Mouse (Mus musculus): ENCODE data around the gene Chdh.

Gene Chdh

GRCm38 (mm10) chr14:30011886-30012560 is 3.2 kb downstream of the Chdh start:
- no peak for DNase-seq (ENCODE audit: low read depth, low spot score)

DNA sequence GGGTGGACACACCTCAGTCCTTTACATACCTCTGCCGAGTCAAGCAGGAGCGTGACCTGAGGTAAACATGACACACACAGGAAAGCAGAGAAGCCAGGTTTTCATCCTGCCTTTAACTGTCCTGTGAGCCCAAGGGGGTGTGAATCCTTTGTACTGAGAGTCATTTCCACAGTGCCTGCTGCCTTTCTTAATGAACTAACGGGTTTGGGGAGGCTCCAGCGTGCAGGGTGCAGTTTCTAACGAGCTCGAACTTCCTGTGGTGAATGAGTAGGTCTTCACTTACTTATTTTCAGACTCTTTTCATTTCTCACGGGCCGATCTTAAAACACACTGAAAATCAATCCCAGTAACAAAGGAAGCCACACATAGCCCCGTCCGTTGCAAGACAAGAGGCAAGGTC is 5.7 kb downstream of the Chdh start:
- DNase-seq (ENCODE audit: low read depth, low spot score), result no peak

- no peak for DNase-seq (ENCODE audit: low read depth, low spot score)
These were observed 6.2 kb downstream of the Chdh start for GRCm38 (mm10) chr14:30015008-30015407.

- no peak for DNase-seq (ENCODE audit: low read depth, low spot score)
These were observed 7.8 kb downstream of the Chdh start for GRCm38 (mm10) chr14:30016666-30017065.

DNA sequence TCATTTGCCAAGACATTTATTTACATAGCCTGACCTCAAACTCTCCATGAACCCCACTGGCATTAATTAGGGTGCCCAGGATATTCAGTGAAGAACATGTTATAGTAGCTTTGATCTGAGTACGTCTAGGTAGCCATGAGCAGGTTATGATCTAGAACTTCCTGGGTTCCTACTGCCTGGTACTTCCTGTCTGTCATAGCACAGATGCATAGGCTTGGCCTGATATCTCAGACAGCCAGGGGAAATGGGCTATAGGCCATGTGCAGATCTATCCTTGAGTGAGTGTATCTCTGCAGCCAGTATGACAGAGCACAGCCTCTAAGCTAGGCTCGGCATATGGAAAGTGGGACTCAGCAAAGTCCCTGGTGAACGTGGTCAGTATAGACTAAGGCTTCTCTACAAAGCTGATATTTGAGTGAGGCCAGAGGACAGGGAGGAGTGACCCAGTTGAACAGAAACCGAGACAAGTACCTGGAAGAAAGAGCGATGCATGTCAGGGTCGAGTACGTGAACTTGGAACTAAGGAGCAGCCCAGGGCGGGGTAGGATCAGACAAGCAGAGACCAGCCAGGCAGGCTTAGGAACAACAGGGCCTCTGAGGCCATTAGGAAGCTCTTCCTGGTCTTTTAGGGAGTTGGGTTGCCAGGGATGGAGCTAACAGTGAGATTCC is 9.1 kb downstream of the Chdh start:
- no peak for DNase-seq (ENCODE audit: low read depth, low spot score)

GRCm38 (mm10) chr14:30018463-30018801 is 9.6 kb downstream of the Chdh start:
- DNase-seq (ENCODE audit: low read depth, low spot score), result no peak

- DNase-seq (ENCODE audit: low read depth, low spot score), result no peak
These were observed 10.0 kb downstream of the Chdh start for GRCm38 (mm10) chr14:30018846-30019245.

GRCm38 (mm10) chr14:30019375-30019774 is 10.6 kb downstream of the Chdh start:
- DNase-seq (ENCODE audit: low read depth, low spot score), result no peak

DNA sequence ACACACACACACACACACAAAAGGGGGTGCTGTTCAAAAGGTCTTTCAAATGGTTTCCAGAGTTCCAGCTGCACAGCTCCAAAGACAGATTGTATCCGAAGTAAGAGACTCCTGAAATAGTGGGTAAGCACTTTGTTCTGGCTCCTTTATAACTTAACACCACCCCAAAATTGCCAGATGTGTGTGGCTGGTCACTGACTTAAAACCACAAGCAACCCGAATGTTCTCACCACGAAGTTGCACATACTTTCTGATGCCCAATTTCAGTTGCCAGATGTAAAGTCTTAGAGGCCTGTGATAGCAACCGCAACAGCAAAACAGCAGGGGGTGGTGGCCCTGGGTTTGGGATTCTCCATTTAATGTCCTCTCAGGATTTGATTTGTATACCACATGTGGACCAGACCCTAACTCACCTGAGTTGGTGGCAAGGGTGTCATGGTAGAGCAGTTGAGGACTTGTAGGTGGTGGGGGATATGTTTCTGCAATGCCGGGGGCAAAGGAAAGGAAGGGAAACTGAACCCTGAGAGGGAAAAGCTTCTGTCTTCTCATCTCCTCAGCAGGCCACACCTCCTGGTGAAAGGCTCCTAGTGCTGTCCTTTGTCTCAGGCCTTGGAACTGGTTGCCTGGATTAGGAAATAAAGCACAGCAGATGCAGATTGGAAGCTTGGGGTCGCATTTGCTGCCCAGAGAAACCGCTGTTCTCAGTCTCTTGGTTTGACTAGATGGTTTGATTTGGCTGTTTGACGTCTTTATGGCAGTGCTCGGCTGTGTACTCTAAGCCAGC is 11.2 kb downstream of the Chdh start:
- DNase-seq (ENCODE audit: low read depth, low spot score), result no peak

GRCm38 (mm10) chr14:30022471-30022870 is 13.6 kb downstream of the Chdh start:
- no peak for DNase-seq (ENCODE audit: low read depth, low spot score)

- DNase-seq (ENCODE audit: low read depth, low spot score), result no peak
These were observed 15.6 kb downstream of the Chdh start for GRCm38 (mm10) chr14:30024387-30024786.

- DNase-seq (ENCODE audit: low read depth, low spot score), result no peak
These were observed 18.6 kb downstream of the Chdh start for GRCm38 (mm10) chr14:30027378-30027777.

- DNase-seq (ENCODE audit: low read depth, low spot score), result no peak
These were observed 24.6 kb downstream of the Chdh start for GRCm38 (mm10) chr14:30033405-30033804.

DNA sequence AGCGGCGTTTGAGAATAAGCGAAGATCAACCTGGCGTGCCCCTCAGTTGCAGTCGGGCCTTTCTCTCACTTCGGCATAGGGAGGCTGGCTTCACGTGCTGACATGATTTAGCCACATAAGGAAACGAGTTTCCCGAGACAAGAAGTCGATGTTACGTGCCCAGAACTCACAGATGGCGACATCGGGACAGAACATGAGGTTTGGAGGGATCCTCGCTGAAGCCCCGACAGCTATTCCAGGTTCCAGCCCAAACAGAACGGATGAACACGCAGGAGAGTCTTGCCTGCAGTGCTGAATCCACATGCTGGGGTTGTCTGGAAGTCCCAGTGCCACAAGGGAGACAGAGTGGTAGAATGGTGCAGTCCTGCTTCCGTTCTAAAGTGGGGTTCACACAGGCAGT is 29.6 kb downstream of the Chdh start:
- DNase-seq (ENCODE audit: low read depth, low spot score), result no peak

- no peak for DNase-seq (ENCODE audit: low read depth, low spot score)
These were observed 30.6 kb downstream of the Chdh start for GRCm38 (mm10) chr14:30039413-30039812.

DNA sequence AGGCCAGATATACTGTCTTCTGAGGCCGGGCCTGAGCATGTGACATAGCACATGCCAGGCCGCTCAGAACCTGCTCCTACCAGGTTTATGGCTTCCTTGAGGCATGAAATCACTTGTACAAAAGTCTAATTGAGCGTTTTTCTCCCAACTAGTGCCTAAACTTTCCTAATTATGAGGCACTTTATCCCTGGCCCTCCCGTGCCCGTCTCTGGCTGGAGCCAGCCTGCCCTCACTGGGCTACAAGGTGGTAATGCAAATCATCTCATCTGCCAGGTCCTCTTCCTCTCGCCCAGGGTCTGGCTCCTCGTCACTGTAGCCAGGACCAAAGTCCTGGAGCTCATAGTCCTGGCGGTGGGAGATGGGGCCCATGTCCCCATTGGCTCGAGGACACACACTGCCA is 33.0 kb downstream of the Chdh start:
- DNase-seq (ENCODE audit: low read depth, low spot score), result no peak

GRCm38 (mm10) chr14:30043356-30043940 is 34.6 kb downstream of the Chdh start:
- DNase-seq (ENCODE audit: low read depth, low spot score), result no peak

DNA sequence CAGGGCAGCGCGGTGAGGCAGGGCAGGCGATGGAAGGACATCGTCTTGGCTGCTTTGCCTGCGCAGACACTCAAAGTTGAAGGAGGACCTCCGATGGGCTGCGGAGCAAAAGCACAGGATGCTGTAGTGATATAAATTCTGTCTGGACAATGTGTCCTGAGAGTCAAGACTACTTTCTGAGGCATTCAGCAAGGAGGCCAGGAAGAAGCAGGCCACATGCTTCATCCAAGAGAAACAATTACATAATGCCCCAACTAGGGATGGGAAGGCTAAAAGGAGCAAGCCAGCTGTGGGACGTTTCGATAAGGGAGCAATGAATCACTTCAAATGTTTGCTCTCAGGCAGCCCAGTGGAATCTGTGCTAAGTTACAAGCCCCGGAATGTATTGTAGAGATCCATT is 36.4 kb downstream of the Chdh start:
- no peak for DNase-seq (ENCODE audit: low read depth, low spot score)

DNA sequence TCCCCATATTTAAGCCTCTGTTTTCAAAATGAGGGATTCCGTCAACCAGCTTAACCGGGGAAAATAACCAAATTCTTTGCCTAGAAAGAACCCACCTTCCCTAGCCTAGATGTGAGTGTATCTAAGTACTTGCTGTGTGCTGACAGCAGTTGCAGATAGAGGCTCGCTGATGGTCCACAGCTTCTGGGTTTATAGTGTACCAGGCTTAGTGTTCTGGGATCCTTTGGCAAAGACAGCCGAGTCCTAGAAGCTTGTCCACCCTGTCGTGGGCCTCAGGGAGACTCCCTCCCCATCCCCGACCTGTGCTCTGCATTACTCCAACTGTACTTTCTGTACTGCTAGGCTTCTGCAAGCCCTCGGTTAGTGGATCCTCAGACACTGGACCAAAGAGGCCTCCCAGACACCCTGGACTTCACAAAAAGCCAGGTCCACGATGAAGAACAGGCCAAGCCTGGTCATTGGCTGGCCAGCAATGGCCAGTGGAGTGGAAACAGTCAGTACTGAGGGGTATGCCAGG is 36.9 kb downstream of the Chdh start:
- no peak for DNase-seq (ENCODE audit: low read depth, low spot score)

GRCm38 (mm10) chr14:30046976-30047375 is 38.2 kb downstream of the Chdh start:
- no peak for DNase-seq (ENCODE audit: low read depth, low spot score)

DNA sequence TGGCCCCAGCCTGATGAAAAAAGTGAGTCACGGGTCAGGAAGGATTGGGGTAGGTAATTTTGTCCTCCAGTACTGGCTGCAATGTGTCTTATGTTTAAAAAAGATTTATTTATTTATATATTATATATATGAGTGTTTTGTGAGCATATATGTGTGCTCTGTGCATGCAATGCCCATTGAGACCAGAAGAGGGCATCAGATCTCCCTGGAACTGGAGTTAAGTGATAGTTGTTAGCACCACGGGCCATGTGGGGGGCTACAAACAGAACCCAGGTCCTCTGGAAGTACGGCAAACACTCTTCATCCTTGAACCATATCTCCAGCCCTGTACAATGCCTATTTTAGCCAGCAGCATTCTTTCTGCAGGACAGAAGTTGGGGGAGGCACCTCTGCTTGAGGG is 39.2 kb downstream of the Chdh start:
- DNase-seq (ENCODE audit: low read depth, low spot score), result no peak

DNA sequence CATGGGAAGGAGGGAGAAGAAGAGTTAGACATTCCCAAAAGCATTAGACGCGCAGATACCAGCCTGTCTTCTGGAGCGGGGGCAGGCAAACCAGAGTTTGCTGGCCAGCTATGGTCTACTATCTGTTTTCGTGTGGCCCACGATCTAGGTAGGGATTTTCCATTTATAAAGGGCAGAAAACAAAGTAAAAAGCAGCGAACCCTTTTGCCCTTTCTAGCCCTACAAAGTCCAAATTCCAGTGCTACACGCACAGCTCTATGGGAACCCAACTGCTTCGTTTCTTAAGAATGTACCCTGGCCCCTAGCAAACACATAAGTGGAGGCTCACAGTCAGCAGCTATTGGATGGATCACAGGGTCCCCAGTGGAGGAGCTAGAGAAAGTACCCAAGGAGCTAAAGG is 41.5 kb downstream of the Chdh start:
- no peak for DNase-seq (ENCODE audit: low read depth, low spot score)

Measured in retina, postnatal 7 days (tissue).